Mouse (Mus musculus) thymus, postnatal 14 days (tissue): ENCODE measurements around the gene Cadm1.

Experiments
- DNase-seq: peaks from one replicate; pipeline ENCODE4 v3.0.0; 2021

The Cadm1 gene

DNA sequence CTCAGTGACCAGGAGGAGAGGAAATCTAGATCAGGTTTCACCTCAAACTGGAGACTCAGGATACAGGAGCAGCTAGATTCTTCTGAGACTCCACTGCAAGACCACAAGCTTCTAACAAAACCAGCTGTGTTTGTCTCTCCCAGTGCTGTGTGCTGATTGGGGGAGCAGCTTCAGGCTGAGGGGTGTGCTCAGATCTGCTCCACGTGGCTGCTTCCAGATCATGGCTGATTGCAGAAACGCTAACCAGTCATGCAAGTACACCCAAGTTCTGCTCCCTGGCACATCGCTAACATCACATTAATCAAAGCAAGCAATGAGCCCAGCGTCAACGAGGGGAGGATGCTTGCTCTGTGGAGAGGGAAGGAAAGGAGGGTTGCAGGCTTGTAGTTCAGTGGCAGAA lies 364.1 kb downstream of the Cadm1 start:
- DNase-seq = peak; percentile 41

DNA sequence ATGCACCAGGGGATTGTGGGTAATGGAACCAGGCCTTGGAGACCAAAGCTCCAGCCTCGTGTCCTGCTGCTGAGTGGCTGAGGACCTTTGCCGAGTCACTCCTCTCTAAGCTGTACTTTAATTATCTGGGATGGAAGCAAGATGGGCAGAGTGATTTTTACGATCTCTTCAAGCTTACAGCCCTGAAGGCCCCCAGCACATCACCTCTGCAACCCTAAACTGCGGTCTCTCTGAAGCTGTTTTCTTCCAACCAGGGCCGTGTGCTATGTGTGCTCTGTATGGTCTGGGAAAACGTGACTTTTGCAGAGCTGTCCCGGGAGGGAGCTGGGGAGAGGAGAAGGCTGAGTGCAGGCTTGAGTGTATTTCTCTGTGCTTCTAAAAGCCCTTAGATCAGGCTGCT lies 364.7 kb downstream of the Cadm1 start:
- no peak for DNase-seq

DNA sequence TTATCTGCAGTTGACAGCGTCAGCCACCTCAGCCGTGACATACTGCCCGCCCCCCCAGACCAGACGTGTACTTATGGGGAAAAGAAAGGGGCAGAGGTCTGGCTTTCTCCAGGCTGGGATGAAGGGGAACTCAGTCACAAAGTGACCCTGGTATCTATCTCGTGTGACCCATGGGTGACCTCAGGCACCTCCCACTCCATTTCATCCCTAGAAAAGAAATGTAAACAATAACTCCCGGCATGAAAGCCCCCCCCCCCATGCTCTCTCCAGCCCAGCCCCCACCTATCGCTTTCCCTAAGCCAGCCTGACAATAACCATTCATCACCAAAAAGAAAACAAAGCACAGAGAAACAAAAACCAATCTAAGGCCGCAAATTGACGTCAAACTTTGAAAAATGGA lies 365.1 kb downstream of the Cadm1 start:
- no peak for DNase-seq

DNA sequence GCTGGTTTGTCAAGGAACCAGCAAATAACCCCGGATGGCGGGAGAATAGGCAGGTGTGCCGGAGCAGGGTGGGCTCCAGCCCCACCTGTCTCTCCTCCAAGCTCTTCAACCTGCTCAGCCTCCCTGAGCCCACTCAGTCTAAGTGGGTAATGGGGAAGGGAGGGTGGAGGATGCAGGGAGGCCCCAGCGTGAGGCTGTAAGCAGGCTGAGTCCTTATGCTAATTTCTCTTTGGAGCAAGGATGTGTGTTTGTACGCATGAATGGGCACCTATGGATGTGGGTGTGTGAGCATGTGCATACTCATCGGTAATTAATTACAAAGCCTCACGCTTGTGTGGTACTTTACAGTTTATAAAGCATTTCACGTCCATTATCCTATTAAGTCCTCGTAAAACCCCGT lies 370.8 kb downstream of the Cadm1 start:
- DNase-seq = no peak

DNA sequence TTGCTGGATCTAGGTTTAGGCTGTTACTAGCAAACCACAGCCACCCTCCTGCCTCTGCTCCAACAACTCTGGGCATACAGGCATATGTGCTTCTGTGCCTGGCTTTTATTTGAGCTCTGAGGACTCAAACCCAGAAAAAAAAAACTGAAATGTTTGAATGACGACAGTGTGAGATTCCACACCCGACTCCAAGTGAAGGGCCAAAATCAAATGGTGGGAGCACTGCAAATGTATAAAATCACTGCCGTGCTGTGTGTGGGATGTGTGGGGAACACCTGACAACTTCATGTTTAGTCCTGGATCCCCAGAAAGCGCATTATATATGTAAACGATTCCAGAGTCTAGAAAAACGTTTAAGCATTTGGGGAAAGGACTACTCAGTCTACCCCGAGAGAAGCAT lies 373.7 kb downstream of the Cadm1 start:
- no peak for DNase-seq

DNA sequence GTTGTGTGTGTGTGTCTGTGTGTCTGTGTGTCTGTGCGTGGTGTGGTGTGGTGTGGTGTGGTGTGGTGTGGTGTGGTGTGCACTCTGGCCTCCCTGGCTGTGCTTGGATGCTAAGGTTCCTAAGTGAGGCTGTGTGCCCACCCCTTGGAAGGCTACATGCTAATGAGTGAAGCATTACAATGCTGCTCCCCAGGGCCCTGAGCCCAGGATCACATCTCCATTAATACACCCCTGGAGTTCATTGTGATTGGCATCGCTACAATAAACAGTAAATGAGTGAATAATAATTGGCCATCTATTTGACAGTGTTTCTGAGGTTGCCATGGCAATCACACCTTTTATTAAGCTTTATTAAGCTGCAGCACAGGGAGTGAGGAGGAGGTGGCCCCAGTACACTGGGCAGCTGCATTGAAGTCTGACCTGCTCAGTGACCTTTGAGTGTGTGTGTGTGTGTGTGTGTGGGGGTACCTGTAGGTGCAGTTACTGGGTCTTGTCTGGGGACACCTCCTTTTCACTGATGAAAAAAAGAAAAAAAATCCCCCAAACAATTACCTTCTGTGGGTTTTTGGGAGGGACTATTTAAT lies 374.5 kb downstream of the Cadm1 start:
- DNase-seq = no peak

DNA sequence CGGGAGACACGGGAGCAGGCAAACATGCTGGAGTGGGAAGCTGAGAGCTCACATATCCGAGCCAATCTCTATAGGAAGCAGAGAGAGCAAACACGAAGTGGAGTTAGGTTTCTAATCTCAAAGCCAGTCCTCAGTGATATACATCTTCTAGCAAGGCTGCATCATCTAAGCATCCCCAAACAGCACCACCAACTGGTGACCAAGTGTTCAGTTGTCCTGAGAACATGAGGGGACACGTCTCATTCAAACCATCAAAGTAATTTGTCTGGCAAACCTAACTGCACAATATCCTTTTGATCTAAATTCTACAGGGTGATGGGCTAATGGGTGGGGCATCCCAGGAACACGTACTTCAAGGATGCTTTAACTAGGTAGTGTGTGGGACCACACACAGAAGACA lies 376.5 kb downstream of the Cadm1 start:
- DNase-seq = no peak
